Mouse (Mus musculus): Measurements from ENCODE around the gene Eif4ebp2.

Eif4ebp2 gene

DNA sequence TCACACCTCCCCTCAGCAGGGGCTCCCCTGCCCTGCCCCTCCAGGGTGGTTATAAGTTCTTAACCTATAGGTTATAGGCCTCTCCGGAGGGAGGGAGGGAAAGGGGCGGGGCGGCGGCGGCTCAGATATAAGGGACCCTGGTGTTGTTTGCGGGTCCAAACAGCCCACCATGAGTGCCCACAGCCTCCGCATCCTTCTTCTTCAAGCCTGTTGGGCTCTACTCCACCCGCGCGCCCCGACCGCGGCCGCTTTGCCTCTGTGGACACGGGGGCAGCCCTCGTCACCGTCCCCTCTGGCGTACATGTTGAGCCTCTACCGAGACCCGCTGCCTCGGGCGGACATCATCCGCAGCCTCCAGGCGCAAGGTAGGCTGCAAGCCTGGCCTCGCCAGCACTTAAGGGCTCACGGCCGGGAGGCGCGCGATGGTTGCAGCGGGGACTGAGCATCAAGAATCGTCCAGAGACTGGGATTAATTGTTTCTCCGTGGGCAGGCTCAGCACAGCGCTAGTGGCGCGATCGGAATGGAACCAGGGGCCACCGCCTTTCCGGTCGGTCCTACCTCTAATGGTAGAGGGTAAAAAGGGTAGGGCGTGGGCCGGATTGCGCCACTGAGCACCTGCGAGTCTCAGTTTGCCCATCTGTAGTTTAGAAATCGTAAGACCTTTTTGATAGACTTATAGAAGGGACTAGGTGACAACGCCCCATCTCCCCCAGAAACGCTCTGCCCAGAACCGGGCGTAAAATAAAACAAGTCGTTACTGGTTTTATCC lies 34.1 kb downstream of the Eif4ebp2 start:
- no peak for DNase-seq (ENCODE audit: low spot score in 2 of 2)

DNA sequence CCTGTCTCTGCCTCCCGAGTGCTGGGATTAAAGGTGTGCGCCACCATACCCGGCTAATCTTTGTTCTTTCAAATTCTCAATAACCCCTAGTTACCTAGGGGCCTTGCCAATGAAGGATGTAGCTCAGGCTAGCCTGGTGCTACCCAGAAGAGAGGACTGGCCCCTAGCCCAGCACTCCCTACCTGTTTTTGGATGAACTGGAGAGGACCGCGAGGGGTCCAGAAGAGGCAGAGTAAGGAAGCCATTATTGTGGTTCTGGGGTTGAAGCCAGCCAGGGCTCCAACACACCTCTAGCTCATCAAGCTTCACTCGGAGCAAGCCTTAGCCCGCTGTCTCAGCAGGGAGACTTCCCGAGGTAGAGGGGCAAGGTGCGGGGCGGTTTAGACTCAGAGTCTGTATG lies 34.8 kb downstream of the Eif4ebp2 start, which contains the start of gene Nodal:
Nodal (plus strand) TSS at position 301 of the 400 bp plus-strand sequence.
- DNase-seq (ENCODE audit: low spot score in 2 of 2), result no peak

DNA sequence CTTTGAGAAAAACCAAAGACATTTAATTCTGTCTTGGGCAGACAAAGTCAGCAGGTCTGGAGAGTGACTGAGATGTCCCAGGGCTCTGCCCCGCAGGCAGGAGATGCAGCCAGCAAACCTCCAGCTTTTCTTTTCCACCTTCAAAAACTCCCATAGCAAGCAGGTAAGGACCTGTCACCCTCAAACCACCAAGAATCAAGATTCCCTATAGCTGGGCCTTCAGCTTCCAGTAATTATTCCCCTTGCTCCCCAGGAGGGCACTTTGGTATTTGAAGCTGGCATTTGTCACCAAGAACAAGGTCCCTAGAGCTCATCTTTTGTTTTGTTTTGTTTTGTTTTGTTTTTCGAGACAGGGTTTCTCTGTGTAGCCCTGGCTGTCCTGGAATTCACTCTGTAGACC lies 35.4 kb downstream of the Eif4ebp2 start:
- no peak for DNase-seq (ENCODE audit: low spot score in 2 of 2)

DNA sequence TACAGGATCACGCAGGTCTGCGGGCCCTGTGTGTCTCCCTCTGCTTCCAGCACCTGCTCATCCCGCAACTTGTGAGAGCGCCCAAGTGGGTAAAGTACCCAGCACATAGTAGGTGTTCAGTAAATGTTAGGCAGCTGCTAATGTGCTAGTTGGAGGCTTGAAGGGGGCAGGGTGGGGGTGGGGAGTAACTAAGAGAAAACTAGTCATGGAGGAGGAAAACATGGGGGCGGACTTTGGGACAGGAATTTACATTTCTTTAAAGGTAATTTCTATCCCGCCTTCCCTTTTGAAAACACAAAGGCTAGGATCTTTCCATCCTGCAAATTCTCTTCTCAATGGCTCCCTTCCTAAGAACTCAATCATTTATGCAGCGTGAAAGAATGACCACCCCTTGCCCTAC lies 35.9 kb downstream of the Eif4ebp2 start:
- no peak for DNase-seq (ENCODE audit: low spot score in 2 of 2)

DNA sequence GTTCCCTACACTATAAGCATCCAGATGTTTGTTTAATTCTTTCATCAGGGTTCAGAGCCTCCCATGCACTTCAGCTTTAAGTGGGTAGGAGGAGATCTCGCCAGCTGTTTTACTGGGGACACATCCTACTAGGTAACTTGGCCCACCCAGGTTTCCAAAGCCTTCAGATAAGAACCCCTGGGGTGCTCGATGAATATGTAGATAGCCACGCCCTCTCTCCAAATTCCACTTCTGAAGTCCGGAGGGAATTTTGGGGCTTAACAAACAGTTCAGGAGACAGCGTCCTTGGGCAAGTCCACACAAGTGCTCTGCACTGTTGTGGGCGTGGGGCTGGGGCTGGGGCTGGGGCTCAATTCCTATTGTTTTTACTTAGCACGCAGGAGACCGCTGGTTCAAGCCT lies 36.6 kb downstream of the Eif4ebp2 start:
- no peak for DNase-seq (ENCODE audit: low spot score in 2 of 2)

DNA sequence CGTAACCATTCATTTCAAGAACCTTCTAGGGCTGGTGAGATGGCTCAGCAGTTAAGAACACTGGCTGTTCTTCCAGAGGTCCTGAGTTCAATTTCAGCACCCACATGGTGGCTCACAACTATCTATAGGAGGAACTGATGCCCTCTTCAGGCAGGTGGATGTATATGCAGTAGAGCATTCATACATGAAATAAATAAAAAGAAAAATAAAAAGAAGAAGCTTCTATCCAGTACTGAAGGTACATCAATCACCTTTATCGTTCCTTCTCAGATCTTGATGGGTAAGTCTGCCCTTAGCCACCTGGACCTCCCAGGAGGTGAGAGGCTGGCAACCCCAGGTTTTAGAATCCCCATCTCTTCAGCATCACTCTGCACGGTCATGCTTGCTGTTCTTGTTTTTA lies 37.2 kb downstream of the Eif4ebp2 start:
- no peak for DNase-seq (ENCODE audit: low spot score in 2 of 2)

DNA sequence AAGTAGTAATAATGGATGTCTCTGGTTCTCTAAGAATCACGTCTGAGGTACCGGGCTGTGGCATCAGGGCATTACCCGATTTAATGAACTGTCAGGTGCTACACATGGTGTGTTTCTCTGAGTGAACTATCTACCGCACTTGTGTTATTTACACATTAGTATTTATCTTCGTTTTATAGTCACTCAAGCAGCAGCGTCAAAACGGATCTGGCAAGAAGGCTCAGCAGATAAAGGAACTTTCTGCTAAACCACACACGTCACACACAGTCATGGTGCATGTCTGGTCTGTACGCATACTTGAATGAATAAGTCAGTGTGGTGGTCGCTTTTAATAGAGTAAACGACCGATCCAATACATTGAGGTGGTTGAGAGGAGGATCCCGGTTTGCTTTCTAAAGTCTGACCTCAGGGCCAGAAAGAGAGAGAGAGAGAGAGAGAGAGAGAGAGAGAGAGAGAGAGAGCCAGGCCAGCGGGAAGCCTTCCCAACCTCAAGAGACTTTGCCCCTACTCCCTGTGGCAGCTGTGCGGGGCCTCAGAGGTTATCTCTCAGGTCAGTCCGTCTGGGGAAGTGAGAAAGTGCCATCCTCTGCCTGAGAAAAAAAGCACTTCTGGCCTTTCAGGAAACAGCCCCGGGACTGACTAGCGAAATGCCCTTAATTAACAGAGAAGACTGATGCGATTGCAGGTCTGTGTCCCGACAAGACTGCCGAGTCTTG lies 39.4 kb downstream of the Eif4ebp2 start:
- DNase-seq (ENCODE audit: low spot score in 2 of 2), result peak; percentile 47 to 69

DNA sequence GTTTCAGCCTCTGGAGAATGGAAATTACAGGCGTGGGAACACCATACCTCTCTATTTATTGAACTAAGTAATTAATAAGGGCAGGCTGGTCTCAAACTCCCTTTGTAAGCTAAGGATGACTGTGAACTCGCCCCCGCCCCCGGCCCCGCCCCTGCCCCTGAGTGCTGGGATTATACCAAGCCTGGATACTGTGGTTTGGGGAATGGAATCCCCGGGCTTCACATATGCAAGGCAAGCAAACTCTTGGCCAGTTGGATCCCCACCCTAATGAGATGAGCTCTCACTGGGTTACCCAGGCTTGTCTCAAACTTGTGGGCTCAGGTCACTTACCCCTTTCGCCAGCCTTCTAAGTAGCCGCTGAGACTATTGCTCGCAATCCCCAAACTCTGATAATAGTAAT lies 42.3 kb downstream of the Eif4ebp2 start:
- DNase-seq (ENCODE audit: low spot score in 2 of 2), result no peak

DNA sequence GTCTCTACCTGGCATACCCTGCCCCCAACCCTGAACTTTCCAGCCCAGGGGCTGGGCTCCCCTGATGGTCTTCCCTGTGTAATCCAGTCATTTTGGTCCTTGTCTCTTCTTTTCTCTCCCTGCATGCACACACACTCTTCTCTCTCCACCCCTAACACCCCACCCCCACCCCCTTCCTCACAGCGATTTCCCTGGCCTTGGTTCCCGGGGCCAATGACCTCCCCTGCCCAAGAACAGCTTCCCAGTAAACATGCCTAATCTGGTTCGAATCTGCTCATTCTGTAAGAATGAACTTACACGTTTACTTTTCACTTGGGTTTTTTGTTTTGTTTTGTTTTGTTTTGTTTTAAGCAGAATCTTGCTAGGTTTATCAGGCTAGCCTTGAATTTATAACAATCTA lies 42.7 kb downstream of the Eif4ebp2 start:
- DNase-seq (ENCODE audit: low spot score in 2 of 2), result no peak

DNA sequence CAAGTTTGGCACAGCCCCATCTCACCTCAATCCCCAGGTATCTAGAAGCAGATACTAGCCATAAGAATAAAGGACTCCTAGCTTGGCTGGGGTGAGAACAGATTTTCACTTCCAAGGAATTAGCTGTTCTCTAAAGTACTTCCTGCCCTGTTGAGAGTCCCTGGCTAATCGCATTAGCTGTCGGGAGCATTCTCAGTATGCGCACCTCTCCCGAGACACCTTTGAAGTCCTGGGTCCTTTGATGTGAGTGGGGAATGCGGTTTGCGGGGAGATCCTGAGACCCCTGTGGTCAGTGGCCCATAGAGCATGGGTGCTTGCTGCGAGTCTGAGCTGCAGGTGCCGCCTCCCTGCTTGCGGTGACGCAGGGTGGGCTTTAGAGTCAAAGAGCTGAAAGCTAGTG lies 46.5 kb downstream of the Eif4ebp2 start:
- DNase-seq (ENCODE audit: low spot score in 2 of 2), result no peak

DNA sequence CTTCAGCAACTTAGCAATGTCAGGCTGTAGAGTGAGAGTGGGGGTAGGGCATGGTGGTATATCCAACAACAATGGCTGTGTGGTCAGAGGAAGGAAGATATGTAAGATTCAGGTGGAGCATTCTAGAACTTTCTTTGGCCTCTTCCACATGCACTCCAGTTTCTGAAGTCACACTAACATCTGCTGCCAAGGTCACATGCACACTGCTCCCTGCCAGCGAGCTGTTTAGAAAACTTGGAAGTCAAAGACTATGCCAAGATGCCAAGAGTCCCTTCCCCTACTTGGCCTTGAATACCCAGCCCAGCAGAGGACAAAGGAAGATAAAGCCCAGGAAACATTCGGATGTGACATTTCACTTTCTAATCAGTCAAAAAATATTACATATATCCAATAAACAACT lies 49.5 kb downstream of the Eif4ebp2 start:
- DNase-seq (ENCODE audit: low spot score in 2 of 2), result no peak

DNA sequence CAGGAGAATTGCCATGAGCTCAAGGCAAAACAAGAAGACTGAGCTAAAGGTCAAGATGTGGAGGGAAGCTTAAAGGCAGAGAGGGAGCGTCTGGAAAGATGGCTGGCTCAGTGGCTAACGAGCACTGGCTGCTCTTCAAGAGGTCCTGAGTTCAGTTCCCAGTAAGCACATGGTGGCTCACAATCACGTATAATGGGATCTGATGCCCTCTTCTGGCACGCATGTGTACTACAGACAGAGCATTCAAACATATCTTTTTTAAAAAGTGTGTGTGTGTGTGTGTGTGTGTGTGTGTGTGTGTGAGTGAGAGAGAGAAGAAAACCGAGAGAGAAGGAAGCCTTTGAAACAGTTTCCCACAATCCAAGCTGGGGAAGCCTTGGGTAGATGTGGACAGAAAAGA lies 50.0 kb downstream of the Eif4ebp2 start:
- no peak for DNase-seq (ENCODE audit: low spot score in 2 of 2)

DNA sequence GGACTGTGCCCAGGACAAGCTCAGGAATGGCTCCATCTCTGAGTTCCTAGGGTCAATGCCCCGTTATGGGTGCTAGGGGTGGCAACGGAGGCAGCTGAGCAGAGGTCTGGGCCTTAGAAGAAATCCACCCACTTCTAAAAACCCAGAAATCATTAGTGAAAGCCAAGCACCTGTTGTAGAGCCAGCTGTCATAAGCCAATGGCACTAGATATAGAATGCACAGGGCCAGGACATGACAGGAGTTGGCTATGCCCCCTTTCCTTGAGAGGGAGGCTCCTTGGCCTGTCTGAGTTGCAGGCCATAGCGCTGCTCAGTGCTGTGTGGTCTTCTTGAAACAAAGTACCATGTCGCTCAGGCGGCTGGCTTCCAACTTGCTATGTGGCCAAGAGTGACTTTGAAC lies 52.1 kb downstream of the Eif4ebp2 start:
- DNase-seq (ENCODE audit: low spot score in 2 of 2), result no peak

DNA sequence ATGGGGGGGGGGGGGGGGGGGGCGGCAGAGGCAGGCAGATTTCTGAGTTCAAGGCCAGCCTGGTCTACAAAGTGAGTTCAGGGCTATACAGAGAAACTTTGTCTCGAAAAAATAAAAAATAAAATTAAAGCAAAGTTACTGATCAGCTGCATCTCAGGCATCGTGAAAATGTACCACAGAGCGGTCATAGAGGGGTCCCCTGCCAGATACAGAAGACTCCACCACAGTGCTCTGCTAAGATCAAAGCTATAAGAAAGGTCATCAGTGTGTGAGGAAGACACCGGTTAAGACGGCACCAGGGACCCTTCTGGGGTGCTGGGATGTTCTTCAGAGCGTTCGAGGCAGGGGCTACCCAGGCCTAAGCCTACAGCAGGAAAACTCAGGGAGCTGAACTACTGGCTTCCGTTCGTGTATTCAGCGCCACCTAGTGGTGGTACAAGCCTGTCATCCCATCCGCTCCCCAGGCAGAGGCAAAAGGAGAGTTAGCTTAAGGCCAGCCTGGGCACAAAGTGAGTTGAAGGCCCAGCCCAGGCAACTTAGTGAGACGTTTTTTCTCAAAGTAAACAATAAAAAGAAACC lies 53.2 kb downstream of the Eif4ebp2 start:
- DNase-seq (ENCODE audit: low spot score in 2 of 2), result peak; percentile 45 to 82

DNA sequence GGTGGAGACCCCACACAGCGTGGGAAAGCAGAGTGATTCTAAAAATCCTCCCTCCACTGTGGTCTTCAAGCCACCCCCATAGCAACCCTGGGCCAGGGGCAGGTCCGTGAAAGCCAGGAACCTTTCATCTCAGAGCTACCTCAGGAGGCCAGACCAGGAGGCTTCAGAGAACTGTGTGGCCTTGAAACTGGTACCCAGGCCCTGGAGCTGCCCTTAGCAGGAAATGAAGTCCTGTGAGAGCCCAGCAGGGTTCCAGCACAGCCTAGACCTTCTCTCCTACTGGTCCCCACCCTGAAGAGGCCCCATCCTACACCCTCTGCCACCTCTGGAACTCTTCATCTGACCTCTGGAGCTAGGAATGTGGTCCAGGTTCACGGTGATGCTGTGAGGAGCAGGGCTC lies 54.3 kb downstream of the Eif4ebp2 start:
- no peak for DNase-seq (ENCODE audit: low spot score in 2 of 2)

DNA sequence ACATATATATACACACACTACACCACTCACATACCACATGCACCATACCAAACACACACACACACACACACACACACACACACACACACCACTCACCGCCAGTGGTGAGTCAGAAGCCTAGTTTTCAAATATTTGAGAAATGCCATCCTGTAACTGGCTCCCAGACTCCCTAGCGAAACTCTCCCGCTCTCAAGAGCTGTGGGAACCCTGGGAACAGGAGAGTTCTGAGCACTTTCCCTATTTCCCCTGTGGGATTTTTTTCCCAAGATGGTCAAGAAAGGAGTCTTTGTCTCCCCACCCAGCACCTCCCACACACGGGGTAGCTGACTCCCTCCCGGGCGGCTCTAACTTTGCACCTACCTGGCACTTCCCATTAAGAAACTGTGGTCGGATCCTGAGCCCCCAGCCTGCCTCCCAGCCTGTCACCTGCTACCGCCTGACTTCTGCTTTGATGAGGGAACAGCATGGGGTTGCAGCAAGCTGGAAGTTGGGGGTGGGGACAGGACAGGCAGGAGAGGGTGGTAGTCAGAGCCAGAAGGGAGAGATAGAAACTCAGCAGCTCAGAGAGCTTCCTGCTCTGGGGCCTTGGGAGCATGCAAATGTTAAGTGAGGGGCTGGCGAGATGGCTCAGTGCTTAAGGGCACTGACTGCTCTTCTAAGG lies 57.9 kb downstream of the Eif4ebp2 start:
- DNase-seq (ENCODE audit: low spot score in 2 of 2), result no peak

DNA sequence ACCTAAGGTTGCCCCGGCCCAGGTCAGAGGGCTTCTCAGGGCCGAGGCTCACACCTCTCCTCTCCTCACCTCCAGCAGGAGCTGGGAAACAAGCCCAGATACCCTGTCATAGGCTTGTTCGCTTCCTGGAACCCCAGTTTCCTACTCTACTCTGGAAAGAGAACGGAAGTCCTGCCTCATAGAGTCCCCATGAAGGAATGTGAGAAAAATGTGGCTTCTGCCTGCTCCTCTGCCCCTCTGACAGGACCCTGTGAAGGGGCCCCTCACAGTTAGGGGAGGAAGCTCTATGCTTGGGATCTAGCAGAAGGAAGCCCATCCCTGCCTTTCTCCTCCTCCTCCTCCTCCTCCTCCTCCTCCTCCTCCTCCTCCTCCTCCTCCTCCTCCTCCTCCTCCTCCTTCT lies 59.9 kb downstream of the Eif4ebp2 start:
- no peak for DNase-seq (ENCODE audit: low spot score in 2 of 2)

DNA sequence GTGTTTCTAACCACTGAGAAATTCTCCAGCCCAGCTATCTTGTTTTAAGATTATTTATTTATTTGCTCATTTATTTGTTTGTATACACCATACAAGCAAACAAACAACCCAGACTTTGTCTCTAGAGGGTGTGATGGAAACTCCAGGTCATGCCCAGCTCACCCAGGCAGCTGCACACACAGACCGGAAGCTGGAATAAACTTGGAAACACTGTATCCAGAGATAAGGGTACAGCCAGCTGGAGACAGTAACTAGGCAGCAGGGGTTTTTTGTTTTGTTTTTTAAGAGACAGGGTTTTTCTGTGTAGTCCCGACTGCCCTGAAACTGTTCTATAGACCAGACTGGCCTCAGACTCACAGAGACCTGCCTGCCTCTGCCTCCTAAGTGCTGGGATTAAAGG lies 62.3 kb downstream of the Eif4ebp2 start:
- no peak for DNase-seq (ENCODE audit: low spot score in 2 of 2)

DNA sequence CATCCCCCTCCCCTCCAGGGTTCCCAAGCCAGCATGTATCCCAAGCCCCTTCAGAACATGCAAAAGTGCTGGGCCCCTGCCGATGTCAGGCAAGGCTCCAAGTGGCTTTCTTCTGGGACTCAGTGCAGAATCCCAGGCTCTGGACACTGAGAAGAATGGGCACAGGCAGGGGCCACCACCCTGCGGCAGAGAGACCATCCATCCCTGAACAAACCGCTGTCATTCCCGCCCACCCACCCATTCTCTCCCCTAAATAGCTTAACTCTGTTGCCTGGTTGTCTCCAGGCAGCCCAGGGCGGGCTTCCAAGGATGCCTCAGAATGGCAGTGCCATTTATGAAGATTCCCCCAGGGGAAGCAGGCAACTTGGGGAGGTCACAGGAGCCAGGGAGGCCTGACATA lies 63.4 kb downstream of the Eif4ebp2 start:
- DNase-seq (ENCODE audit: low spot score in 2 of 2), result no peak

DNA sequence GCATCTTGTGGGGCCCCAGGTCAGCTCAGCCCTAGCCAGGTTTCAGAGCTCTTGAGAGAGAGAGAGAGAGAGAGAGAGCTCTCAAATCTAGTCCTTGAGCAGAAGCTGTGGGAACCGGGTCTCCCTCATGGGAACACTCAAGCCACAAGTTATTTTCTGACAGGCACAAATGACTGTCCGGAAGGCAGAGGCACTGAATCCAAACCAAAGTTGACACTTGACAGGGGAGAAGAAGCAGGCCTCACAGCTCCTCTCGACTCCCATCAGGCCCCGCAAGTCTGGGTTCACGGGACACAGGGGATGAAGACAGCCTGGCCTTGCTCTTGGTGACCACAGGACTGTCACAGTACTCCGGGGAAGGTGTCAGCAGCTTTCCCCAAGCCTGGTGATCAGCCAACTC lies 66.2 kb downstream of the Eif4ebp2 start:
- DNase-seq (ENCODE audit: low spot score in 2 of 2), result no peak

DNA sequence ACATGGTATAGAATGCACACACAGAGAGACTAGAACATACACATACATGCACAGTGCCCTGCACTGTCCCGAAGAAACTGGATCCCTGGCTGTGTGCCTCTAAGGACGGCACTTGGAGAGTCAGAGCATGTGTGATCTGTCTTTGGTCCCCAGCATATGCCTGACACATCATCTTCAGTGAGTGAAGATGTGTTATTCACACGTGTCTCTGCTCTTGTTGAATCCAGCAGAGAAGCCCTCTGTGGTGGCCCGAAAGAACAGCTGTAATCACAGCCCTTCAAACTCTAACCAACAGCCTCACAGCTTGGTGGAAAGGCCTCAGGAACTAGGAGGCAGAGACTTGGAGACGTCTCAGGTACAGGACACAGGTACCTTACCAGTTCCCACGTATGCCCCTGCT lies 67.3 kb downstream of the Eif4ebp2 start:
- no peak for DNase-seq (ENCODE audit: low spot score in 2 of 2)

DNA sequence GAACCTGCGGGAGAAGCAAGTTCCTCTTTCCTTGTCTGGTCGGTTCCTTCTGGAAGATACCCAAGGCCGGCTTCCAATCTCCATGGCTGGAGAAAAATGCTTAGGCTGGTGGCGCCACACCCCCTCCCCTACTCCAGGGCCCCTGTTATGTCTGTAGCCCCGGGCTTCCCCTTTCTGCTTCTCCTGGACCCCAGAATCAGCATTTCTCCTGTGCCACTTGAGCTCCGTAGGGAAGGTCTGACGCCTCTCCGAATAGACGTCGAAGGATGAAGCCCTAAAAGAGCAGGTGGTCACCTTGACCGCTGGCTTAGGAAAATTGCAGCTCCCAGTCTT lies 68.8 kb downstream of the Eif4ebp2 start:
- no peak for DNase-seq (ENCODE audit: low spot score in 2 of 2)
